In the genomic region with DNA sequence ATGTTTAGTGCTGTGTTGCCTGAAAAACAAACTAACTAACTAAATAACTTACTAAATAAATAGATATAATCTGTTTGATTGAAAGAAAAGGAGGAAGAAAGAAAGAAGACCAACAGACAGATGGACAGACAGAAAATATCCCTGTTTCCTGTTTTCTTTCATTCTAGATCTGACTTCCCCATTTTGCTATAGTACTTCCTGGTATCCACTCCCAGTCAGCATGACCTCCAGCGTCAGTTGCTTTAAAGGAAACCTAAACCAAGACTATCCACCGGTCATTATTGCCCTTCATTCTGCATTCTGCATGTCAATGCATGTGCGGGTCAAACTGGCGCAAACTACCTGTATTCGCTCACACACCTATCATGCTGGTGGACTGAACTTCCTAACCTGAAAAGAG, we compare ENCODE assay signal across 18 mouse cellular contexts. TPM values are rescaled to one million over a fixed set of nuclear protein-coding genes. Genes with fewer than 3 reads are reported as not detected.
"Had no signal": no experiment of that assay in that cellular context is flagged by ENCODE, and none has a peak within 500 bp of the region (broad histone marks: within the 10 kb centered on the region; RNA-seq: fewer than 3 reads in every experiment).

No protein-coding gene starts in this region.

- H3K4me2 ChIP-seq: lung, embryonic 14.5 days; midbrain, embryonic 12.5 days; midbrain, embryonic 15.5 days; neural tube, embryonic 12.5 days; stomach, embryonic 15.5 days had no signal

- DNase-seq: lung, adult 18-20 months; lung, embryonic 14.5 days; lung, postnatal 10 days; lung, postnatal 4 days; right cerebral cortex, postnatal 14 days; thymus, adult 2 months; thymus, postnatal 25 days; thymus, postnatal 4 days had no signal

- H3K36me3 ChIP-seq: midbrain, embryonic 10.5 days; midbrain, embryonic 12.5 days; midbrain, embryonic 15.5 days; neural tube, embryonic 12.5 days; stomach, embryonic 15.5 days had no signal

- H3K4me3 ChIP-seq: midbrain, embryonic 10.5 days; midbrain, embryonic 12.5 days; midbrain, embryonic 15.5 days; neural tube, embryonic 12.5 days; stomach, embryonic 15.5 days had no signal

- H3K9ac ChIP-seq: lung, embryonic 14.5 days; midbrain, embryonic 12.5 days; midbrain, embryonic 15.5 days; neural tube, embryonic 12.5 days; stomach, embryonic 15.5 days had no signal

- ATAC-seq: midbrain, embryonic 15.5 days had no signal

- H3K4me1 ChIP-seq: midbrain, embryonic 10.5 days; midbrain, embryonic 12.5 days; midbrain, embryonic 15.5 days; neural tube, embryonic 12.5 days; stomach, embryonic 15.5 days had no signal

- H3K27ac ChIP-seq: midbrain, embryonic 10.5 days; midbrain, embryonic 12.5 days; midbrain, embryonic 15.5 days; neural tube, embryonic 12.5 days; stomach, embryonic 15.5 days; stomach, postnatal 0 days had no signal

- H3K27me3 ChIP-seq: midbrain, embryonic 12.5 days; midbrain, embryonic 15.5 days; neural tube, embryonic 12.5 days; stomach, embryonic 15.5 days had no signal

- H3K9me3 ChIP-seq: midbrain, embryonic 10.5 days; midbrain, embryonic 12.5 days; midbrain, embryonic 15.5 days; neural tube, embryonic 12.5 days; stomach, embryonic 15.5 days had no signal

RNA-seq across cellular contexts. Expression of a gene that starts 12.1 kb away (rescaled TPM):
- total RNA-seq: megakaryocyte-erythroid progenitor cell, adult 5-6 weeks; monocyte, adult 5-6 weeks; neutrophil, adult 5-6 weeks had no signal
- polyA plus RNA-seq: spleen, adult 2 months had no signal
